Mouse (Mus musculus) CH12.LX (cell line): Measurements from ENCODE around the gene Gm10961. TPM values are rescaled to one million over a fixed set of nuclear protein-coding genes. Genes with fewer than 3 reads are reported as not detected.
"Not testable (repeated sequence)": the region's sequence is repeated elsewhere in the genome, so short reads cannot be mapped to it uniquely, and the experiment has no call there.

ENCODE experiments used
- DNase-seq: peaks from one replicate; pipeline ENCODE4 v3.0.0-alpha.2; 2013; ENCODE audit errors: extremely low read depth
- H3K27ac ChIP-seq: 2 replicates; pipeline ENCODE4 v1.5.1; 2012; ENCODE audit warnings: low read depth, mild to moderate bottlenecking, control low read depth, moderate library complexity; ENCODE audit not compliant: insufficient read depth
- H3K27me3 ChIP-seq: replicated peaks from 2 replicates; pipeline ENCODE3; 2012; ENCODE audit warnings: inconsistent platforms
- H3K36me3 ChIP-seq, 2 experiments: replicated peaks in 1 of 2; 2 replicates each; pipeline versions ENCODE3 to v1.6.1; 2012; ENCODE audit warnings: inconsistent platforms in 1 of 2, low read length in 1 of 2, mild to moderate bottlenecking in 1 of 2, mixed read lengths in 1 of 2, moderate library complexity in 1 of 2; ENCODE audit not compliant: control insufficient read depth in 1 of 2, insufficient read depth in 1 of 2
- H3K4me1 ChIP-seq, 2 experiments: 2 replicates each; pipeline ENCODE4 v1.6.1; 2012; ENCODE audit warnings: inconsistent platforms in 1 of 2, moderate library complexity in 1 of 2; ENCODE audit not compliant: insufficient read depth in 2 of 2, control insufficient read depth in 1 of 2
- H3K4me2 ChIP-seq: 2 replicates; pipeline ENCODE4 v1.6.1; 2012; ENCODE audit warnings: low read depth, mild to moderate bottlenecking, control low read depth; ENCODE audit not compliant: poor library complexity, insufficient read depth, severe bottlenecking
- H3K4me3 ChIP-seq, 3 experiments: fragments of 150-350 bp in 1 of 3; sonication (generic) in 1 of 3; replicated peaks in 1 of 3; 2 replicates each; pipeline versions ENCODE3 to v1.5.1; 2011 to 2012; ENCODE audit warnings: low read depth in 2 of 3, low read length in 2 of 3, mild to moderate bottlenecking in 2 of 3, moderate library complexity in 2 of 3, control low read depth in 1 of 3, improper control_type of control experiment in 1 of 3, inconsistent platforms in 1 of 3, mixed read lengths in 1 of 3; ENCODE audit not compliant: poor library complexity in 1 of 3
- H3K79me2 ChIP-seq: replicated peaks from 2 replicates; pipeline ENCODE4 v1.6.1; 2012; ENCODE audit warnings: mild to moderate bottlenecking, moderate library complexity; ENCODE audit not compliant: control insufficient read depth, poor library complexity, insufficient read depth, severe bottlenecking; ENCODE audit errors: extremely low read depth
- H3K9ac ChIP-seq: 2 replicates; pipeline ENCODE4 v1.6.1; 2012; ENCODE audit warnings: low read depth, mild to moderate bottlenecking, control low read depth, moderate library complexity; ENCODE audit not compliant: insufficient read depth
- H3K9me3 ChIP-seq: replicated peaks from 2 replicates; pipeline ENCODE3; 2012; ENCODE audit warnings: low read length, inconsistent platforms, mixed read lengths
- BHLHE40 ChIP-seq: IDR thresholded peaks from 2 replicates; pipeline ENCODE4 v1.6.1; 2011; ENCODE audit warnings: mild to moderate bottlenecking, low read depth, low read length, improper control_type of control experiment
- CHD1 ChIP-seq: IDR thresholded peaks from 2 replicates; pipeline ENCODE4 v1.6.1; 2012; ENCODE audit warnings: low read depth, low read length, improper control_type of control experiment, inconsistent platforms
- CTCF ChIP-seq, 2 experiments: IDR thresholded peaks in 1 of 2; conservative IDR thresholded peaks in 1 of 2; 2 replicates each; pipeline ENCODE4 v1.5.1; 2011 to 2012; ENCODE audit warnings: low read depth in 2 of 2, low read length in 2 of 2, improper control_type of control experiment in 1 of 2, inconsistent platforms in 1 of 2, mild to moderate bottlenecking in 1 of 2, moderate library complexity in 1 of 2
- ELF1 ChIP-seq: IDR thresholded peaks from 2 replicates; pipeline ENCODE4 v1.6.1; 2014; ENCODE audit warnings: low read depth, mild to moderate bottlenecking, inconsistent platforms, low read length, improper control_type of control experiment
- EP300 ChIP-seq: IDR thresholded peaks from 2 replicates; pipeline ENCODE4 v1.6.1; 2011; ENCODE audit warnings: low read length, improper control_type of control experiment
- ETS1 ChIP-seq: conservative IDR thresholded peaks from 2 replicates; pipeline ENCODE4 v1.6.1; 2012; ENCODE audit warnings: low read depth, mild to moderate bottlenecking, inconsistent platforms, low read length, improper control_type of control experiment, moderate library complexity
- IRF4 ChIP-seq: IDR thresholded peaks from 2 replicates; pipeline ENCODE4 v1.6.1; 2014; ENCODE audit warnings: low read depth, mild to moderate bottlenecking, inconsistent platforms, low read length, improper control_type of control experiment
- JUND ChIP-seq: conservative IDR thresholded peaks from 2 replicates; pipeline ENCODE4 v1.6.1; 2011; ENCODE audit warnings: low read depth, low read length, improper control_type of control experiment
- KAT2A ChIP-seq: IDR thresholded peaks from 2 replicates; pipeline ENCODE4 v1.6.1; 2012; ENCODE audit warnings: low read length, improper control_type of control experiment, inconsistent platforms; ENCODE audit not compliant: insufficient replicate concordance
- MAZ ChIP-seq: IDR thresholded peaks from 2 replicates; pipeline ENCODE4 v1.6.1; 2012; ENCODE audit warnings: low read depth, mild to moderate bottlenecking, inconsistent platforms, low read length, improper control_type of control experiment, moderate library complexity
- MYC ChIP-seq: IDR thresholded peaks from 2 replicates; pipeline ENCODE4 v1.6.1; 2011; ENCODE audit warnings: low read depth, mild to moderate bottlenecking, improper control_type of control experiment, low read length
- PAX5 ChIP-seq: IDR thresholded peaks from 2 replicates; pipeline ENCODE4 v1.6.1; 2012; ENCODE audit warnings: low read length, inconsistent platforms, mixed read lengths
- POLR2A ChIP-seq: IDR thresholded peaks from 2 replicates; pipeline ENCODE4 v1.6.1; 2011; ENCODE audit warnings: low read depth, mild to moderate bottlenecking, improper control_type of control experiment, low read length
- SIN3A ChIP-seq: IDR thresholded peaks from 2 replicates; pipeline ENCODE4 v1.6.1; 2012; ENCODE audit warnings: low read length, improper control_type of control experiment, inconsistent platforms
- TBP ChIP-seq: conservative IDR thresholded peaks from 2 replicates; pipeline ENCODE4 v1.6.1; 2011; ENCODE audit warnings: low read depth, low read length, improper control_type of control experiment
- ZKSCAN1 ChIP-seq: IDR thresholded peaks from 2 replicates; pipeline ENCODE4 v1.6.1; 2012; ENCODE audit warnings: low read depth, inconsistent platforms, low read length, improper control_type of control experiment, borderline replicate concordance
- ZMIZ1 ChIP-seq: IDR thresholded peaks from 2 replicates; pipeline ENCODE4 v1.6.1; 2012; ENCODE audit warnings: low read depth, mild to moderate bottlenecking, inconsistent platforms, low read length, improper control_type of control experiment
- ZNF384 ChIP-seq: IDR thresholded peaks from 2 replicates; pipeline ENCODE4 v1.6.1; 2012; ENCODE audit warnings: low read depth, low read length, improper control_type of control experiment, inconsistent platforms
- dilution Hi-C: fragments of 300-500 bp; cut with MboI; formaldehyde crosslinking; loops from 2 replicates; pipeline ENCODE4 v1.14.3; 2020; ENCODE audit warnings: low sequenced_read_pairs; ENCODE audit not compliant: extremely low pct_unique_long_range_greater_than_20kb, extremely low pct_ligation_motif_present
- in situ Hi-C: fragments of 300-500 bp; cut with MboI; formaldehyde crosslinking; loops from 3 replicates; pipeline ENCODE4 v1.14.3; 2019; ENCODE audit warnings: low sequenced_read_pairs, low pct_ligation_motif_present, low pct_unique_long_range_greater_than_20kb, mixed read lengths
- polyA plus RNA-seq: library from polyadenylated mRNA; unstranded; fragments of >175 nt; gene quantifications from 2 replicates; pipeline ENCODE4 v1.2.1, GENCODE M21; 2012; ENCODE audit warnings: low read depth; ENCODE audit not compliant: insufficient read length
- total RNA-seq, 2 experiments: library from RNA; depleted of rRNA; stranded (reverse); fragments of 300-350 nt in 1 of 2; fragments of >200 nt in 1 of 2; gene quantifications; 2 replicates each; pipeline ENCODE4 v1.2.3; 2012 to 2014

Gm10961 gene
- total and polyA plus RNA-seq, 3 experiments = not detected

- Histone ChIP-seq H3K27me3 (no peaks in the 10 kb centered on the region), H3K36me3 (no peaks in the 10 kb centered on the region), H3K4me2 (no peak overlapping the region), H3K9ac (no peak overlapping the region), H3K27ac (no peak overlapping the region), H3K79me2 (no peaks in the 10 kb centered on the region), H3K9me3 (no peaks in the 10 kb centered on the region), H3K4me1 (no peaks in the 10 kb centered on the region), H3K4me3 (no peak overlapping the region)
- dilution Hi-C loops (no loop called here), in situ Hi-C loops (no loop called here)
- no peak for DNase-seq
- no peak for TF ChIP-seq KAT2A
- TF ChIP-seq ELF1 = no peak
- no peak for TF ChIP-seq ETS1
- TF ChIP-seq MAZ = no peak
Measured at GRCm38 (mm10) chr3:107636236-107636635, 5.1 kb downstream of the Gm10961 start.

GRCm38 (mm10) chr3:107637606-107638172 is 6.6 kb downstream of the Gm10961 start:
- Histone ChIP-seq H3K36me3 (no peaks in the 10 kb centered on the region), H3K4me1 (no peaks in the 10 kb centered on the region), H3K9me3 (no peaks in the 10 kb centered on the region), H3K4me2 (no peak overlapping the region), H3K27me3 (no peaks in the 10 kb centered on the region), H3K27ac (no peak overlapping the region), H3K79me2 (no peaks in the 10 kb centered on the region), H3K4me3 (no peak overlapping the region), H3K9ac (no peak overlapping the region)
- in situ Hi-C loops (no loop called here), dilution Hi-C loops (no loop called here)
- no peak for TF ChIP-seq IRF4
- TF ChIP-seq POLR2A = no peak
- no peak for TF ChIP-seq PAX5
- TF ChIP-seq ZKSCAN1 = no peak
- TF ChIP-seq MYC = no peak
- TF ChIP-seq CHD1 = no peak
- no peak for TF ChIP-seq EP300
- no peak for DNase-seq

- DNase-seq = no peak
- Histone ChIP-seq H3K36me3 (no peaks in the 10 kb centered on the region), H3K4me3 (no peak overlapping the region), H3K4me2 (no peak overlapping the region), H3K27me3 (no peaks in the 10 kb centered on the region), H3K27ac (no peak overlapping the region), H3K9ac (no peak overlapping the region), H3K9me3 (no peaks in the 10 kb centered on the region), H3K79me2 (no peaks in the 10 kb centered on the region), H3K4me1 (peaks cover 0 to 10% of the 10 kb centered on the region in 2 experiments; a peak in 2 of 4 replicates)
- TF ChIP-seq TBP (no peak), JUND (no peak), ZNF384 (no peak), CTCF (conservative IDR thresholded peaks at IDR 0.05 in 1 of 2, IDR thresholded peaks at IDR 0.05 in 1 of 2; ENCODE audit: low read depth in 2 of 2, low read length in 2 of 2) (no peak), BHLHE40 (no peak), POLR2A (no peak), ZMIZ1 (no peak), IRF4 (no peak), SIN3A (no peak)
- dilution Hi-C loops = no loop called here
- in situ Hi-C loops = no loop called here
Measured at GRCm38 (mm10) chr3:107646947-107647346, 15.8 kb downstream of the Gm10961 start.

GRCm38 (mm10) chr3:107650276-107650675 is 19.2 kb downstream of the Gm10961 start:
- H3K27ac ChIP-seq, H3K4me3 ChIP-seq, H3K9me3 ChIP-seq, H3K9ac ChIP-seq, in situ Hi-C loops, H3K79me2 ChIP-seq, H3K36me3 ChIP-seq, H3K27me3 ChIP-seq, dilution Hi-C loops, DNase-seq, H3K4me2 ChIP-seq: not testable (repeated sequence)
- peaks cover 0 to 14% of the 10 kb centered on the region in 2 experiments; a peak in 2 of 4 replicates for H3K4me1 ChIP-seq
